Mouse (Mus musculus) neural tube, embryonic 11.5 days (tissue): ENCODE results near the gene Fstl1. TPM values are rescaled to one million over a fixed set of nuclear protein-coding genes. Genes with fewer than 3 reads are reported as not detected.

Source experiments
- ATAC-seq: fragments of 200-750 bp; cut with Nextera tagmentation; 2 replicates; pipeline ENCODE4 v1.8.0; 2017; ENCODE audit warnings: moderate number of reproducible peaks, mild to moderate bottlenecking, moderate TSS enrichment, moderate library complexity; ENCODE audit not compliant: insufficient read depth, low FRiP score, low TSS enrichment
- DNase-seq: peaks from one replicate; pipeline ENCODE4 v3.0.0-alpha.2; 2015; ENCODE audit warnings: low spot score
- H3K27ac ChIP-seq: fragments of 300-500 bp; sonication (generic); 2 replicates; pipeline ENCODE4 v1.5.1; 2014; ENCODE audit warnings: low read depth, mild to moderate bottlenecking, low read length
- H3K27me3 ChIP-seq: fragments of 300-500 bp; sonication (generic); 2 replicates; pipeline ENCODE4 v1.6.1; 2014; ENCODE audit warnings: mild to moderate bottlenecking, low read length, mixed read lengths; ENCODE audit not compliant: control insufficient read depth, insufficient read depth
- H3K36me3 ChIP-seq: fragments of 300-500 bp; sonication (generic); 2 replicates; pipeline ENCODE4 v1.6.1; 2014; ENCODE audit warnings: mild to moderate bottlenecking, low read length, moderate library complexity, mixed read lengths; ENCODE audit not compliant: control insufficient read depth, insufficient read depth
- H3K4me1 ChIP-seq: fragments of 300-500 bp; sonication (generic); 2 replicates; pipeline ENCODE4 v1.6.1; 2014; ENCODE audit warnings: low read length, mixed read lengths; ENCODE audit not compliant: control insufficient read depth, insufficient read depth
- H3K4me2 ChIP-seq: fragments of 300-500 bp; sonication (generic); 2 replicates; pipeline ENCODE4 v1.6.1; 2014; ENCODE audit warnings: low read depth, mild to moderate bottlenecking, moderate library complexity
- H3K4me3 ChIP-seq: fragments of 300-500 bp; sonication (generic); 2 replicates; pipeline ENCODE4 v1.5.1; 2014; ENCODE audit warnings: low read depth, low read length
- H3K9ac ChIP-seq: fragments of 300-500 bp; sonication (generic); 2 replicates; pipeline ENCODE4 v1.6.1; 2014; ENCODE audit warnings: mild to moderate bottlenecking, low read length
- H3K9me3 ChIP-seq: fragments of 300-500 bp; sonication (generic); 2 replicates; pipeline ENCODE4 v1.6.1; 2016; ENCODE audit warnings: low read length; ENCODE audit not compliant: control insufficient read depth
- WGBS: fragments of 180-500 bp; shearing (Covaris S2); extraction: QIAGEN DNeasy Blood & Tissue Kit; methylation state at CpG from one replicate; pipeline ENCODE4 v1.1.7; 2014; 5-methylcytosine and 5-hydroxymethylcytosine counted together
- polyA plus RNA-seq: library from polyadenylated mRNA; unstranded; fragments of >200 nt; fragmentation: Nextera tagmentation; extraction: Ambion mirVana; gene quantifications from 2 replicates; pipeline ENCODE4 v1.2.1, GENCODE M21; 2014

The Fstl1 gene
- polyA plus RNA-seq, 1 experiment from 2014 or later: 204 TPM

DNA sequence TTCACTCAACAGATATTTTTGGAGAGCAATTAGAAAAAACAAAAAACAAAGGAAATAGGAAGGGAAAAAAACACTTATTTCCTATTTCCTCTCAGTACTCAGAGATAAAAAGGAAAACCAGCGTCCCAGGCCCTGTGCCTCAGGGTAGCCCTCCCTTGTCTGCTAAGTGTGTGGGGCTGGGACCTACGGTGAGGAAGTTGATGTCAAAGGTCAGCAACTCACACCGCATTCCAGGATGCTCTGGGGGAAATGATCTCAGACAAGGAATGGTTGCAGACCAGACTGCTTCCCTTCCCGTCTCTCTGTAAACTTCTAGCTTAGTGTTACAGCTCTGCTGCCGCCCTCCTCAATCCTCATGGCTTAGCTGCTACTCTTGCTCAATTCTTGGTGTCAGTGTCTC is 74.7 kb downstream of the Fstl1 start:
- H3K36me3 ChIP-seq: no peaks in the 10 kb centered on the region
- ATAC-seq: no peak
- 38% methylated on average over 5 of the region's 5 CpGs for WGBS
- H3K27ac ChIP-seq: no peak overlapping the region
- H3K4me3 ChIP-seq: no peak overlapping the region
- no peaks in the 10 kb centered on the region for H3K9me3 ChIP-seq
- H3K4me1 ChIP-seq: no peaks in the 10 kb centered on the region
- no peaks in the 10 kb centered on the region for H3K27me3 ChIP-seq
- H3K9ac ChIP-seq: no peak overlapping the region
- DNase-seq: peak; percentile 47
- H3K4me2 ChIP-seq: no peak overlapping the region

DNA sequence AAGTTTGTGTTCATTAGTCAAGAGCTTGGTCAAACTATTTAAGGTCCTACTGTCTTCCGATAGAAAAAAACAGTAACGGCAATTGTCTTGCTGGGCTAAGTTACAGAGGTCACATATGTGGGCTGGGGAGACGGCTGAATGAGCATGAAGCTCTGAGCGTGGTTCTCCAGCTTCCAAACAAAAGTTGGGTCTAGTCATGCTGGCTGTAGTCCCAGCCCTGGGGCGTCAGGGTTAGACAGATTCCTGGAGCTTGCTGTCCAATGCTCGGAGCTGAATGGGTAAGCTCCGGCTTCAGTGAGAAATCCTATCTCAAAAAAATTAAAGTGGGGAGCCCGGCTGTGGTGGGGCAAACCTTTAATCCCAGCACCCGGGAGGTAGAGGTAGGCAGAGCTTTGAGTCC is 76.6 kb downstream of the Fstl1 start:
- no peaks in the 10 kb centered on the region for H3K4me1 ChIP-seq
- no peaks in the 10 kb centered on the region for H3K9me3 ChIP-seq
- H3K27ac ChIP-seq: no peak overlapping the region
- ATAC-seq: no peak
- H3K36me3 ChIP-seq: no peaks in the 10 kb centered on the region
- H3K27me3 ChIP-seq: no peaks in the 10 kb centered on the region
- 80% methylated on average over 9 of the region's 9 CpGs for WGBS
- H3K4me3 ChIP-seq: no peak overlapping the region
- no peak for DNase-seq
- no peak overlapping the region for H3K4me2 ChIP-seq
- no peak overlapping the region for H3K9ac ChIP-seq

- WGBS: 76% methylated on average over 14 of the region's 14 CpGs
- Histone ChIP-seq H3K9me3 (no peaks in the 10 kb centered on the region), H3K4me1 (no peaks in the 10 kb centered on the region), H3K9ac (no peak overlapping the region), H3K4me2 (no peak overlapping the region), H3K4me3 (no peak overlapping the region), H3K27ac (no peak overlapping the region), H3K27me3 (no peaks in the 10 kb centered on the region), H3K36me3 (no peaks in the 10 kb centered on the region)
- ATAC-seq (no peak), DNase-seq (no peak)
Measured at GRCm38 (mm10) chr16:37854054-37854453, 77.4 kb downstream of the Fstl1 start.

GRCm38 (mm10) chr16:37854593-37854992 is 77.9 kb downstream of the Fstl1 start:
- DNase-seq (no peak), ATAC-seq (no peak)
- H3K36me3 ChIP-seq: no peaks in the 10 kb centered on the region
- H3K27me3 ChIP-seq: no peaks in the 10 kb centered on the region
- H3K9me3 ChIP-seq: no peaks in the 10 kb centered on the region
- no peak overlapping the region for H3K4me3 ChIP-seq
- no peak overlapping the region for H3K27ac ChIP-seq
- WGBS: 73% methylated on average over 5 of the region's 5 CpGs
- no peaks in the 10 kb centered on the region for H3K4me1 ChIP-seq
- no peak overlapping the region for H3K4me2 ChIP-seq
- H3K9ac ChIP-seq: no peak overlapping the region

GRCm38 (mm10) chr16:37855583-37855982 is 78.9 kb downstream of the Fstl1 start:
- Histone ChIP-seq H3K36me3 (no peaks in the 10 kb centered on the region), H3K4me1 (no peaks in the 10 kb centered on the region), H3K9me3 (no peaks in the 10 kb centered on the region), H3K27ac (no peak overlapping the region), H3K4me3 (no peak overlapping the region), H3K27me3 (no peaks in the 10 kb centered on the region), H3K9ac (no peak overlapping the region), H3K4me2 (no peak overlapping the region)
- ATAC-seq (no peak), DNase-seq (no peak)
- 70% methylated on average over 8 of the region's 8 CpGs for WGBS

DNA sequence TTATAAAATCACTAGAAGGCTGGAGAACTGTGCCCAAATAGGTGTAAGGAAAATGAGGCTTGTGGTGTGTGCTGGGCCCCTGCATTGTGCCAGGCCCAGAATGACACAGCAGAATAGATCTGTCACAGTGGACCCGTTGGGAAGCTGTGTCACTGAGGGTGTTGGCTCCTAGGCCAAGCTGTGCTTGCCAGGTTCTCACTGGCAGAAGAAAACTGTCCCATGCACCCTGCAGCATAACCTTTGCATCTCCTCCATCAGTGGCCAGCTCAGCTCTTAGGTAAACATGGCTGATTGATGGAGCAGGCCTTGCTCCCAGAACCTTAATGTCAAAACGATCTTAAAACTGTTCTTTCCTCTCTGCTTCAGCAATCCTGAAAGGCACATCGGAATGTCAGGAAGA is 79.7 kb downstream of the Fstl1 start:
- no peaks in the 10 kb centered on the region for H3K4me1 ChIP-seq
- H3K27ac ChIP-seq: no peak overlapping the region
- no peak for ATAC-seq
- no peaks in the 10 kb centered on the region for H3K9me3 ChIP-seq
- H3K36me3 ChIP-seq: no peaks in the 10 kb centered on the region
- no peak overlapping the region for H3K4me3 ChIP-seq
- H3K27me3 ChIP-seq: no peaks in the 10 kb centered on the region
- DNase-seq: no peak
- no peak overlapping the region for H3K4me2 ChIP-seq
- WGBS: 61% methylated on average over 3 of the region's 3 CpGs
- H3K9ac ChIP-seq: no peak overlapping the region

GRCm38 (mm10) chr16:37857495-37857894 is 80.8 kb downstream of the Fstl1 start:
- Histone ChIP-seq H3K4me2 (no peak overlapping the region), H3K36me3 (no peaks in the 10 kb centered on the region), H3K9me3 (no peaks in the 10 kb centered on the region), H3K9ac (no peak overlapping the region), H3K27ac (no peak overlapping the region), H3K4me1 (no peaks in the 10 kb centered on the region), H3K4me3 (no peak overlapping the region), H3K27me3 (no peaks in the 10 kb centered on the region)
- WGBS: 67% methylated on average over 8 of the region's 8 CpGs
- ATAC-seq: no peak
- no peak for DNase-seq

DNA sequence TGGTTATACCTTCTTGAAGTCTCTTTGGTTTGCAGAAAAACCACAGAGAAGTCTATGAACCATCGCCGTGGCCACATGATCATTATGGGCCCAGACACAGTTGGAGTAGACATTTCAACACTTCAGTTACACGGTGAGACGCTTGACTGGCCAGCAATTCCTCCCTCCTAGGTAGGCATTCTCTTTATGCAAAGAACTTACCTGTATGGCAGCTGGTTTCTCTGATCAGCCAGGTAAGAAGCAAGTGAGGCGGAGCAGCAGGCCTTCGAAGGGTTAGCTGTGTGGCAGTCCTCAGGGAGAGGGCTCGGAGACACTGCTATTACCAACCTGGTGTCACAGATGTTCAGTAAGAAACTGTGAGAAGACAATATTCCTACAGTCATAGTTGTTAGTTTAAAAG is 83.5 kb downstream of the Fstl1 start:
- DNase-seq: no peak
- H3K4me2 ChIP-seq: no peak overlapping the region
- H3K9ac ChIP-seq: no peak overlapping the region
- H3K4me1 ChIP-seq: no peaks in the 10 kb centered on the region
- 91% methylated on average over 7 of the region's 7 CpGs for WGBS
- H3K9me3 ChIP-seq: no peaks in the 10 kb centered on the region
- H3K27me3 ChIP-seq: no peaks in the 10 kb centered on the region
- H3K27ac ChIP-seq: no peak overlapping the region
- no peak for ATAC-seq
- H3K36me3 ChIP-seq: no peaks in the 10 kb centered on the region
- H3K4me3 ChIP-seq: no peak overlapping the region

- no peaks in the 10 kb centered on the region for H3K27me3 ChIP-seq
- H3K4me3 ChIP-seq: no peak within 1 kb of the TSS
- ATAC-seq: no peak
- H3K36me3 ChIP-seq: no peaks in the 10 kb centered on the region
- H3K27ac ChIP-seq: no peak within 1 kb of the TSS
- no peak within 1 kb of the TSS for H3K9ac ChIP-seq
- H3K4me1 ChIP-seq: no peaks in the 10 kb centered on the region
- WGBS: 90% methylated on average over 7 of the region's 7 CpGs
- DNase-seq: no peak
- H3K4me2 ChIP-seq: no peak within 1 kb of the TSS
- no peaks in the 10 kb centered on the region for H3K9me3 ChIP-seq
Measured at GRCm38 (mm10) chr16:37861029-37861428, 84.4 kb downstream of the Fstl1 start, which contains the start of gene Gm36028. Gm36028 (minus strand) TSS chr16:37861146.
